ENCODE assay signal across 12 mouse cellular contexts in genomic region chr4:86233197-86233596, GRCm38 (mm10).
"Had no signal": no experiment of that assay in that cellular context is flagged by ENCODE, and none has a peak within 500 bp of the region (broad histone marks: within the 10 kb centered on the region; RNA-seq: fewer than 3 reads in every experiment).

No protein-coding gene starts in this region.

- DNase-seq: kidney, adult 9 months; kidney, postnatal 14 days; kidney, postnatal 4 days; liver, embryonic 13.5 days; lung, adult 2 months; lung, postnatal 14 days; lung, postnatal 4 days; midbrain, embryonic 14.5 days; right cerebral cortex, postnatal 4 days; thymus, adult 2 months; thymus, postnatal 14 days; thymus, postnatal 4 days had no signal
